8 mouse cellular contexts compared by ENCODE assay signal in genomic region chr17:57264972-57265945, GRCm38 (mm10). TPM values are rescaled to one million over a fixed set of nuclear protein-coding genes. Genes with fewer than 3 reads are reported as not detected.
DNase-seq lines count a peak whose midpoint lies in the region; ATAC-seq and TF ChIP-seq lines count a peak whose summit lies in the region.

No protein-coding gene starts in this region.

- DNase-seq in spleen, adult 18-20 months = peak; percentile 50 to 51
- no peak for DNase-seq in spleen, adult 12 weeks (ENCODE audit: low spot score)
- DNase-seq in cerebellum, postnatal 25 days = peak; percentile 66 to 84
- DNase-seq in gastrocnemius, postnatal 36 days = peak; percentile 69 to 81
- no peak for DNase-seq in neural tube, embryonic 11.5 days (ENCODE audit: low spot score)
- peak; percentile 73 for DNase-seq in urinary bladder, postnatal 25 days (ENCODE audit: low spot score)

- peak; percentile 82 for ATAC-seq in intestine, postnatal 0 days
- ATAC-seq in liver, embryonic 16.5 days (ENCODE audit: low read depth) = peak; percentile 75
- peak; percentile 28; the same call in 1 of the 2 replicates for ATAC-seq in neural tube, embryonic 11.5 days (ENCODE audit: insufficient read depth, low FRiP score, low TSS enrichment)

- intact Hi-C loops in gastrocnemius, postnatal 36 days (cut with DNase I) = no loop called here

- no peaks in the 10 kb centered on the region for H3K27me3 ChIP-seq in intestine, postnatal 0 days (replicated peaks; ENCODE audit: control insufficient read depth, insufficient read depth, low read length)
- no peaks in the 10 kb centered on the region for H3K27me3 ChIP-seq in liver, embryonic 16.5 days (ENCODE audit: control insufficient read depth, insufficient read depth, low read depth, low read length)
- no peaks in the 10 kb centered on the region for H3K27me3 ChIP-seq in neural tube, embryonic 11.5 days (ENCODE audit: control insufficient read depth, insufficient read depth, low read length)

- WGBS in intestine, postnatal 0 days = 35% methylated on average over 21 of the region's 22 CpGs
- 31% methylated on average over 21 of the region's 22 CpGs for WGBS in liver, embryonic 16.5 days (ENCODE audit: insufficient replicate concordance)
- WGBS in neural tube, embryonic 11.5 days = 26% methylated on average over 21 of the region's 22 CpGs

- peak overlapping the region; percentile 69 for H3K27ac ChIP-seq in intestine, postnatal 0 days (ENCODE audit: low read depth, low read length)
- H3K27ac ChIP-seq in liver, embryonic 16.5 days (ENCODE audit: low read length) = no peak overlapping the region
- H3K27ac ChIP-seq in neural tube, embryonic 11.5 days (ENCODE audit: low read depth, low read length) = no peak overlapping the region

- no peaks in the 10 kb centered on the region; the same call in 1 of the 2 replicates for H3K4me1 ChIP-seq in intestine, postnatal 0 days (replicated peaks; ENCODE audit: control insufficient read depth, insufficient read depth, low read length)
- H3K4me1 ChIP-seq in liver, embryonic 16.5 days (ENCODE audit: control insufficient read depth, low read depth, low read length) = peaks cover 9% of the 10 kb centered on the region
- no peaks in the 10 kb centered on the region for H3K4me1 ChIP-seq in neural tube, embryonic 11.5 days (ENCODE audit: control insufficient read depth, insufficient read depth, low read length)

- no peaks in the 10 kb centered on the region for H3K9me3 ChIP-seq in intestine, postnatal 0 days (ENCODE audit: control insufficient read depth)
- H3K9me3 ChIP-seq in liver, embryonic 16.5 days (replicated peaks; ENCODE audit: control insufficient read depth, low read length) = no peaks in the 10 kb centered on the region
- no peaks in the 10 kb centered on the region for H3K9me3 ChIP-seq in neural tube, embryonic 11.5 days (ENCODE audit: control insufficient read depth, low read length)

- H3K36me3 ChIP-seq in intestine, postnatal 0 days (ENCODE audit: control insufficient read depth, insufficient read depth) = peaks cover 30% of the 10 kb centered on the region
- H3K36me3 ChIP-seq in liver, embryonic 16.5 days (ENCODE audit: control insufficient read depth, insufficient read depth) = no peaks in the 10 kb centered on the region
- H3K36me3 ChIP-seq in neural tube, embryonic 11.5 days (ENCODE audit: control insufficient read depth, insufficient read depth, low read length) = peaks cover 9% of the 10 kb centered on the region

- peak; percentile 60 for TF ChIP-seq CTCF in intestine, postnatal 0 days (IDR thresholded peaks at IDR 0.05; ENCODE audit: low read depth)

- H3K9ac ChIP-seq in intestine, postnatal 0 days (ENCODE audit: low read depth, low read length) = no peak overlapping the region
- H3K9ac ChIP-seq in liver, embryonic 16.5 days (ENCODE audit: low read depth, low read length) = no peak overlapping the region
- no peak overlapping the region for H3K9ac ChIP-seq in neural tube, embryonic 11.5 days (ENCODE audit: low read length)

- H3K4me3 ChIP-seq in intestine, postnatal 0 days (ENCODE audit: low read depth, low read length) = peak overlapping the region; percentile 11; the same call in 1 of the 2 replicates
- no peak overlapping the region for H3K4me3 ChIP-seq in liver, embryonic 16.5 days (ENCODE audit: low read depth, low read length)
- no peak overlapping the region for H3K4me3 ChIP-seq in neural tube, embryonic 11.5 days (ENCODE audit: low read depth, low read length)

- H3K4me2 ChIP-seq in intestine, postnatal 0 days (replicated peaks; ENCODE audit: low read depth) = peak overlapping the region; percentile 51
- peak overlapping the region; percentile 25; the same call in 1 of the 2 replicates for H3K4me2 ChIP-seq in liver, embryonic 16.5 days (ENCODE audit: low read depth, low read length)
- H3K4me2 ChIP-seq in neural tube, embryonic 11.5 days (ENCODE audit: low read depth) = no peak overlapping the region

RNA-seq across cellular contexts. Expression of gene Vav1, which starts 13.6 kb away (rescaled TPM):
- 1 to 10 TPM in 1 of 2 experiments, under 1 TPM in 1; 0.54 to 1.4 TPM for total RNA-seq in gastrocnemius, postnatal 36 days (2021)
- 1.1 and 1.5 TPM in 2 replicates for polyA plus RNA-seq in intestine, postnatal 0 days (2015; fragmentation: Nextera tagmentation; extraction: Ambion mirVana)
- polyA plus RNA-seq in liver, embryonic 16.5 days (2015; fragmentation: Nextera tagmentation; extraction: Ambion mirVana) = 13.7 and 14.4 TPM in 2 replicates
- 1.9 and 2.5 TPM in 2 replicates for polyA plus RNA-seq in neural tube, embryonic 11.5 days (2014; fragmentation: Nextera tagmentation; extraction: Ambion mirVana)

RNA-seq across cellular contexts. Expression of gene Trip10, which starts 16.0 kb away (rescaled TPM):
- 100 to 1,000 TPM; 142 to 152 TPM for total RNA-seq in gastrocnemius, postnatal 36 days (2021)
- polyA plus RNA-seq in intestine, postnatal 0 days (2015; fragmentation: Nextera tagmentation; extraction: Ambion mirVana) = 26.3 and 31.6 TPM in 2 replicates
- 10.4 TPM in 2 replicates for polyA plus RNA-seq in liver, embryonic 16.5 days (2015; fragmentation: Nextera tagmentation; extraction: Ambion mirVana)
- 21.3 and 21.7 TPM in 2 replicates for polyA plus RNA-seq in neural tube, embryonic 11.5 days (2014; fragmentation: Nextera tagmentation; extraction: Ambion mirVana)

RNA-seq across cellular contexts. Expression of gene Gpr108, which starts 17.0 kb away (rescaled TPM):
- total RNA-seq in gastrocnemius, postnatal 36 days (2021) = 10 to 100 TPM; 20.5 to 22.6 TPM
- 14.7 and 16.2 TPM in 2 replicates for polyA plus RNA-seq in intestine, postnatal 0 days (2015; fragmentation: Nextera tagmentation; extraction: Ambion mirVana)
- polyA plus RNA-seq in liver, embryonic 16.5 days (2015; fragmentation: Nextera tagmentation; extraction: Ambion mirVana) = 11.4 and 12.6 TPM in 2 replicates
- 24.2 and 29.1 TPM in 2 replicates for polyA plus RNA-seq in neural tube, embryonic 11.5 days (2014; fragmentation: Nextera tagmentation; extraction: Ambion mirVana)

RNA-seq across cellular contexts. Expression of gene C3, which starts 37.3 kb away (rescaled TPM):
- 10 to 100 TPM; 11.8 TPM for total RNA-seq in gastrocnemius, postnatal 36 days (2021)
- 19.5 TPM in 2 replicates for polyA plus RNA-seq in intestine, postnatal 0 days (2015; fragmentation: Nextera tagmentation; extraction: Ambion mirVana)
- 494 and 609 TPM in 2 replicates for polyA plus RNA-seq in liver, embryonic 16.5 days (2015; fragmentation: Nextera tagmentation; extraction: Ambion mirVana)
- 0.49 and 0.66 TPM in 2 replicates for polyA plus RNA-seq in neural tube, embryonic 11.5 days (2014; fragmentation: Nextera tagmentation; extraction: Ambion mirVana)

Comparison
In these comparisons a context has a peak if more than half of its experiments do, and no peak if none do; other contexts are left out.
1. DNase-seq: peak in spleen, adult 18-20 months (2 of 2), cerebellum, postnatal 25 days (2 of 2), gastrocnemius, postnatal 36 days (2 of 2) and urinary bladder, postnatal 25 days (single experiment); none in spleen, adult 12 weeks (single experiment) and neural tube, embryonic 11.5 days (single experiment).
2. ATAC-seq: peak in every context shown above with its lines; median percentile 82 in intestine, postnatal 0 days; 75 in liver, embryonic 16.5 days; 28 in neural tube, embryonic 11.5 days.